Mouse (Mus musculus): ENCODE measurements at regions not wholly inside any gene's neighbourhood (a gene's known extent, or its start where the extent isn't known, plus 50 kb on each side); places are given as distances from the start of the nearest gene placed in this dataset.

DNA sequence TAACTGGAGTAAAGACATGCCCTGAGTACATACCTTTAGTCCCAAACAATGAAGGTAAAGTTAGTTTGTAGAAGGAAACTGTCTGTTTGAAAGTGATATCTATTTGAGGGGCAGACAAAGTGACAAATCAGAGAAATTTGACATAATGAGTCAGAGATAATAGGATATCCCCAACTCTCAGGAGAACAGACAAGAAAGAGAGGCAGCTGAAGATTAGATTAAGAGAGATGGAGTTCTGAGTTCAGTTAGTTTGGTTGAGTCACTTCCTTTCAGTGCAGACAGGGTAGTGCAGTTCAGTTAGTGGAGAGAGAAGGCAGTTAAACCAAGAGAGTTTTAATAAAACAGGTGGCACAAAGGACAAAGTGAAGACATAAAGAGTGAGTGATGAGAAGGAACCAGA lies 477.4 kb upstream of the Diaph2 start:
- DNase-seq (ENCODE audit: low read depth, low spot score), result no peak

DNA sequence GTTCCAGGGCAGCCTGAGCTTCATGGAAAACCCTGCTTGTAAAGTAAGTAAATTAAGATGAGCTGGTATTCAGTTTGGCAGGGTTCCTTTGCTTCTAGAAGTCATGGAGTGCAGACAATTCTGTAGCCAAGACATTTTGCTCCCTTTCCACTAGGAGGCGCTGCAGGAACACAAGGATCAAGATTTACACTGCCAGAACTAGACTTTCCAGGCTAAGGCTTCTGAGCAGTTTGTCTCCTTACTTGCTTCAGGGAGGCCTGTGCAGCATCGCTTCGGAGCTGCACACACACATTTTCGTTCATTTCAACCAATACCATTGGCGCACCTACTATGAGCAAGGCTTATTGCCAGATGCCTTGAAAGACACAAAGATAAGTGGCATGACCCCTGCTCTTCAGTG lies 445.6 kb upstream of the Diaph2 start:
- peak; percentile 43 for DNase-seq (ENCODE audit: low read depth, low spot score)

DNA sequence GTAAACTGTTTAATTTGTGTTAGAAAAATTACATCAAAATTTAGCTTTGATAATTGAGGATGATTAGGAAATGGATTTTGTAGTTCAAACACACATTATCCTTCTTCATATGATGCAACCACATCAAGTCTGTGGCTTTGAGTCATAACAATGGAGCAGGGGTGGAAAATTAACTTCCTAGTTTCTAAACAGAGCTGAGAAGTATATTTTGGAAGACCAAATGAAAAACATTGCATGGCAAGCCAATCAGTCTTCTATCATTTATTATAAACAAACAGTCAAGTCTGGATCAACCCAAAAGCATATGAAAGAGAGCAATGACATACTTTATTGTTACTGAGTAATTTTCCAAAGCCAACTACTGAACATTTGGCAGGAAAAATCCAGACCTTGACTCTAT lies 440.2 kb upstream of the Diaph2 start:
- DNase-seq (ENCODE audit: low read depth, low spot score), result no peak

DNA sequence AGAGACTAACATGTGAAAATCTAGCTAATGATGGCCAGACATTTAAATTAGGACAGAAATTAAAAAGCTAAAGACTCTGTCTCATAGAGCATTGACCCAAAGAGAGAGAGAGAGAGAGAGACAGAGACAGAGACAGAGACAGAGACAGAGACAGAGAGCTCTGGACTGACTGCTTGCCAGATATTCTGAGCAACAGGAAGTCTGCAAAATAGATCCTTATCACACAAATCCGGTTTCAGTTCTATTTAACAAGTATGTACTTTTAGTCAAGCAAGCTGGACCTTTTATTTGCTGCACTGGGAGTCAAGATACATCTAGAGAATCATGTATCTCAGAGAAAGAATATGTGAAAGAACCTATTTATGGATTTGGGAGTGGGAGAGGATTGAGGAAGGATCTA lies 420.1 kb upstream of the Diaph2 start:
- peak; percentile 0 for DNase-seq (ENCODE audit: low read depth, low spot score)

GRCm38 (mm10) chrX:129332810-129333209 lies 416.7 kb upstream of the Diaph2 start:
- no peak for DNase-seq (ENCODE audit: low read depth, low spot score)
